9 mouse cellular contexts compared by ENCODE assay signal in the genomic region with DNA sequence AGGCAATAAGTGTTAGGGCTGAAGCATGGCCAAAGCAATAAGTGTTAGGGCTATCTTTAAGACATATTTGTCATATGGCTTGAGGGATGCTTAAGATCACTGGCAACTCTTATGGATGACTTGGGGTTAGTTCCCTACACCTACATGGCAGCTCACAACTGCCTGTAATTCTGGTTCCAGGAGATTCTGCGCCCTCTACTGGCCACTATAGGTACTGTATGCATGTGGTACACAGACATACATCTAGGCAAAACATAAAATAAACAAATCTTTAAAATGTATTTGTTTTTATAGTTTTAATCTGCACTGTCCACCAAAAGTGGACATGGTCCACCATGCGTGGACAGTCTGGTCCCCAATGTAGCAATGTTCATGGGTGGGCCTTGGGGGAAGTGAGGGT. TPM values are rescaled to one million over a fixed set of nuclear protein-coding genes. Genes with fewer than 3 reads are reported as not detected.
DNase-seq lines count a peak whose midpoint lies in the region; ATAC-seq and TF ChIP-seq lines count a peak whose summit lies in the region.
"Had no signal": no experiment of that assay in that cellular context is flagged by ENCODE, and none has a peak within 500 bp of the region (broad histone marks: within the 10 kb centered on the region; RNA-seq: fewer than 3 reads in every experiment).

No protein-coding gene starts in this region.

- H3K36me3 ChIP-seq in limb, embryonic 11.5 days (ENCODE audit: control insufficient read depth, insufficient read depth, low read length): no peaks in the 10 kb centered on the region
- no peaks in the 10 kb centered on the region for H3K36me3 ChIP-seq in limb, embryonic 10.5 days
- H3K36me3 ChIP-seq in thymus, adult 2 months (ENCODE audit: control insufficient read depth, insufficient read depth, low read length): no peaks in the 10 kb centered on the region
- H3K36me3 ChIP-seq: heart, embryonic 15.5 days had no signal

- H3K9ac ChIP-seq in limb, embryonic 11.5 days (ENCODE audit: low read length): no peak overlapping the region
- H3K9ac ChIP-seq: heart, embryonic 15.5 days had no signal

- H3K4me2 ChIP-seq in limb, embryonic 11.5 days (ENCODE audit: low read depth, severe bottlenecking): no peak overlapping the region
- H3K4me2 ChIP-seq: heart, embryonic 15.5 days had no signal

- intact Hi-C loops in left cerebral cortex, postnatal 10 days (cut with DNase I): no loop called here

- WGBS in limb, embryonic 11.5 days: 52% methylated on average over 2 of the region's 2 CpGs
- 60% methylated on average over 2 of the region's 2 CpGs for WGBS in limb, embryonic 10.5 days
- WGBS in thymus, adult 2 months: 56% methylated on average over 2 of the region's 2 CpGs

- peaks cover 3% of the 10 kb centered on the region; the same call in 1 of the 2 replicates for H3K9me3 ChIP-seq in limb, embryonic 11.5 days (ENCODE audit: control insufficient read depth, low read length)
- no peaks in the 10 kb centered on the region; the same call in 1 of the 2 replicates for H3K9me3 ChIP-seq in limb, embryonic 10.5 days (replicated peaks)

- no peaks in the 10 kb centered on the region for H3K27me3 ChIP-seq in limb, embryonic 11.5 days (ENCODE audit: control insufficient read depth, insufficient read depth, low read length)
- H3K27me3 ChIP-seq in limb, embryonic 10.5 days (ENCODE audit: low read depth, poor library complexity, severe bottlenecking): no peaks in the 10 kb centered on the region
- no peaks in the 10 kb centered on the region for H3K27me3 ChIP-seq in thymus, adult 2 months (ENCODE audit: control insufficient read depth, insufficient read depth, low read length)
- H3K27me3 ChIP-seq: heart, embryonic 15.5 days had no signal

- no peak overlapping the region for H3K27ac ChIP-seq in limb, embryonic 11.5 days (replicated peaks; ENCODE audit: low read depth, low read length)
- H3K27ac ChIP-seq in limb, embryonic 10.5 days: no peak overlapping the region
- no peak overlapping the region for H3K27ac ChIP-seq in thymus, adult 2 months (ENCODE audit: control insufficient read depth, insufficient read depth, low read length)
- H3K27ac ChIP-seq: heart, embryonic 15.5 days had no signal

- H3K4me1 ChIP-seq in limb, embryonic 11.5 days (ENCODE audit: control insufficient read depth, insufficient read depth, low read length): no peaks in the 10 kb centered on the region
- peaks cover 6% of the 10 kb centered on the region for H3K4me1 ChIP-seq in limb, embryonic 10.5 days
- 0 out of 2 replicates have a peak, but pooled peaks cover 2% of the 10 kb centered on the region for H3K4me1 ChIP-seq in thymus, adult 2 months (replicated peaks; ENCODE audit: control insufficient read depth, insufficient read depth, low read length)
- H3K4me1 ChIP-seq: heart, embryonic 15.5 days had no signal

- ATAC-seq in CD4-positive, CD25-positive, alpha-beta regulatory T cell, adult 4 months: no peak
- ATAC-seq in limb, embryonic 11.5 days (ENCODE audit: insufficient number of reproducible peaks, low FRiP score, low TSS enrichment, low read depth): no peak
- ATAC-seq in erythroblast, adult 5-6 weeks (replicated peaks; ENCODE audit: low FRiP score, poor library complexity, severe bottlenecking): peak; percentile 64; the same call in 1 of the 2 replicates

- no peak overlapping the region for H3K4me3 ChIP-seq in limb, embryonic 11.5 days (ENCODE audit: low read depth, low read length)
- no peak overlapping the region for H3K4me3 ChIP-seq in limb, embryonic 10.5 days
- no peak overlapping the region for H3K4me3 ChIP-seq in thymus, adult 2 months (ENCODE audit: control insufficient read depth, insufficient read depth, low read length)
- H3K4me3 ChIP-seq: heart, embryonic 15.5 days had no signal

- no peak for TF ChIP-seq CTCF in thymus, adult 2 months (IDR thresholded peaks at IDR 0.05; ENCODE audit: borderline replicate concordance, control insufficient read depth, extremely low read depth, insufficient read depth, low read length, poor library complexity)

- TF ChIP-seq POLR2A in thymus, adult 2 months (IDR thresholded peaks at IDR 0.05; ENCODE audit: control insufficient read depth, extremely low read depth, insufficient read depth, low read length, poor library complexity): no peak

- DNase-seq in CD4-positive, CD25-positive, alpha-beta regulatory T cell, adult 2 months (ENCODE audit: low read depth, low spot score): peak; percentile 64
- peak; percentile 31 for DNase-seq in limb, embryonic 11.5 days (ENCODE audit: low spot score)
- no peak for DNase-seq in limb, embryonic 10.5 days (ENCODE audit: low spot score)
- peak; percentile 56 for DNase-seq in thymus, adult 2 months
- DNase-seq in left cerebral cortex, postnatal 10 days (ENCODE audit: extremely low spot score in 1 of 2, low spot score in 2 of 2): no peak
- DNase-seq in layer of hippocampus, postnatal 25 days (ENCODE audit: extremely low spot score in 1 of 2, low spot score in 1 of 2): no peak

RNA-seq across cellular contexts. Expression of a gene that starts 51.3 kb away (rescaled TPM):
- under 1 TPM in 1 of 2 experiments, not detected in 1; 0.39 TPM for polyA plus RNA-seq in CD4-positive, CD25-positive, alpha-beta regulatory T cell, adult 4 months (2017; shearing (Covaris generic))
- 0.48 and 1.1 TPM in 2 replicates for polyA plus RNA-seq in limb, embryonic 11.5 days (2014; fragmentation: Nextera tagmentation; extraction: Ambion mirVana)
- polyA plus RNA-seq in limb, embryonic 10.5 days (2016; fragmentation: Nextera tagmentation; extraction: Ambion mirVana): 0.10 and 0.16 TPM in 2 replicates
- total RNA-seq in erythroblast, adult 5-6 weeks (2015; ENCODE audit: low replicate concordance): not detected in 2 replicates
- total RNA-seq in erythroblast, adult 5-6 weeks (2017; ENCODE audit: low replicate concordance): not detected in 2 replicates
- 1.1 and 1.6 TPM in 2 replicates for polyA plus RNA-seq in thymus, adult 2 months (2012; rRNA removed)
- 100 to 1,000 TPM; 143 to 150 TPM for total RNA-seq in left cerebral cortex, postnatal 10 days (2021)
- 10 to 100 TPM; 24.6 to 25.5 TPM for total RNA-seq in layer of hippocampus, postnatal 25 days (2021)

Comparison
In these comparisons a context has a peak if more than half of its experiments do, and no peak if none do; other contexts are left out.
1. DNase-seq: peak in CD4-positive, CD25-positive, alpha-beta regulatory T cell, adult 2 months (single experiment), limb, embryonic 11.5 days (single experiment) and thymus, adult 2 months (single experiment); none in limb, embryonic 10.5 days (single experiment), left cerebral cortex, postnatal 10 days (0 of 2) and layer of hippocampus, postnatal 25 days (0 of 2).